Mouse (Mus musculus) CH12.LX (cell line): ENCODE measurements around the gene Fbxo39.

Experiments
- CTCF ChIP-seq, 2 experiments: IDR thresholded peaks in 1 of 2; conservative IDR thresholded peaks in 1 of 2; 2 replicates each; pipeline ENCODE4 v1.5.1; 2011 to 2012; ENCODE audit warnings: low read depth in 2 of 2, low read length in 2 of 2, improper control_type of control experiment in 1 of 2, inconsistent platforms in 1 of 2, mild to moderate bottlenecking in 1 of 2, moderate library complexity in 1 of 2
- KAT2A ChIP-seq: IDR thresholded peaks from 2 replicates; pipeline ENCODE4 v1.6.1; 2012; ENCODE audit warnings: low read length, improper control_type of control experiment, inconsistent platforms; ENCODE audit not compliant: insufficient replicate concordance
- POLR2A ChIP-seq: IDR thresholded peaks from 2 replicates; pipeline ENCODE4 v1.6.1; 2011; ENCODE audit warnings: low read depth, mild to moderate bottlenecking, improper control_type of control experiment, low read length

DNA sequence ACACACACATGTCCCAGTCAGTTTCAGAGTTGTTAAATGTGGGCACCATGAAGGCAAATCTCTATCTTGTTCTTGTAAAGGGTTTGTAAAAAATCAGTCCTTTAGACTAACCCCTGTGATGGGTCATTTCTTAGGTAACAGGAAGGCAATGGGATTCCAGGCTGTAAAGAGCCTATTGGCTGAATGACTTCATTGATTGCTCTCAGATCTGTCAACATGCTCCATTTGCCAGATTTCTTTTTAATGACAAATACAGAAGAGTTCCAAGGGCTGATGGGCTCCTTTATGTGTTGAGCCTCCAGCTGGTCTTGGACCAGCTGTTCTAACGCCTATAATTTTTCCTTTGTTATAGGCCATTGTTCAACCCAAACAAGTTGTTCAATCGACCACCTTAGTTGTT, 21.1 kb upstream of the Fbxo39 start:
- no peak for TF ChIP-seq CTCF (conservative IDR thresholded peaks at IDR 0.05 in 1 of 2, IDR thresholded peaks at IDR 0.05 in 1 of 2; ENCODE audit: low read depth in 2 of 2, low read length in 2 of 2)
- no peak for TF ChIP-seq POLR2A
- no peak for TF ChIP-seq KAT2A
